Mouse (Mus musculus): Measurements from ENCODE around the gene Syt1.

- TF ChIP-seq HCFC1 (IDR thresholded peaks at IDR 0.05; ENCODE audit: borderline replicate concordance, insufficient read depth, low read length) (no peak), CHD2 (IDR thresholded peaks at IDR 0.05; ENCODE audit: low read depth, low read length) (no peak)
Measured at GRCm38 (mm10) chr10:108545715-108546114, 465.1 kb downstream of the Syt1 start.
